Mouse (Mus musculus): Measurements from ENCODE around the gene Cfap126.

Gene Cfap126

DNA sequence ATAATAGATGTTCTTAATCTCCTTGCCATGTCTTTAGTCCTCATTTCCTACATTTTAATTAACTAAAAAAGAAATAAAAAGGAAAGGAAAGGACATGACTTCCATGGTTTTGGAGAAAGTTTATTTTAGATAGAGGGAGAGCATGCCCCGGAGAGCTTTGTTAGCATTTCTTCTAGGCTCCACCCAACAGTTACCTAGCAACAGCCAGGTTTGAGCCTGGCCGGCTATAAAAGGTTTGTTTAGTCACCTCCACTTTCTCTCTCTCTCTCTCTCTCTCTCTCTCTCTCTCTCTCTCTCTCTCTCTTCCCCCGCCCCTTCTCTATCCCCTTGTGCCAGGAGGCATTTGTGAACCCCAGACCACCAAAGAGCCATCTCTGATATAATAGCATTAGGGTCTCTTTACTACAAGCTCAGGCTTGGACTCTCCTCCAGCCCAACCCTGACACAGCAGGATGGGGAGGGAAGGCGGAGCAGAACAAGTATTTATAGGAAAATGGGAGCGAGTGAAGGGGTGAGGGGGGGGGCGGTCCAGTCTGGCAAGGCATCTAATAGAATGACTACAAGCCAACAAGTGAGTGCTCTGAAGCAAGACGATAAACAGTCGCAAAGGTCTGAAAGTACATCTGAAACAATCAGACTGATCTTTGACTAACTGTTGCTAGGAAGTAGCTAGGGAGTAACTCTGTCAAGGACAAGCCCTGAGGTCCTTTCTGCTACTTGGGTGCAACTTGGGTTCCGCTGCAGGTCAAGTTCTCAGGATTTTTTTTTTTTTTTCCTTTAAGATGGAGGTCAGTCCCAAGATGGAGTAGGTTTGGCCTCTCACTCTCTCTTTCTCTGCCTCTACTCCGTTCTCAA is 17.4 kb upstream of the Cfap126 start:
- DNase-seq (ENCODE audit: low spot score): no peak

DNA sequence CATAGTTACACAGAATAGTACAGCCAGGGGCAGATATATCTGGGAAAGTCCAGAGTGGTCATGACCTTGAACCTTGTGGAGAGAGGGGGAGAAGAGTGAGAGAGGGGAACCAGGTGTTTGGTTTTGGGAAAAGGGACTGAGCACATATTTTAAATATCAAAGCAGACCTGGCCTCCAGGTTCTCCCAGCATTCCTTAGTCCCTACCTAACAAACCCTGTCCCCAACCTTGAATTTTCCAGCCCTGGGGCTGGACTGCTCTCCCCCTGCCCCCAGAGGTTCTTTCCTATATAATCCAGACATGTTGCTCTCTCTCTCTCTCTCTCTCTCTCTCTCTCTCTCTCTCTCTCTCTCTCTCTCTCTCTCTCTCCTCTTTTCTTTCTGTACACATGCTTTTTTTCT is 16.6 kb upstream of the Cfap126 start:
- DNase-seq (ENCODE audit: low spot score): no peak

DNA sequence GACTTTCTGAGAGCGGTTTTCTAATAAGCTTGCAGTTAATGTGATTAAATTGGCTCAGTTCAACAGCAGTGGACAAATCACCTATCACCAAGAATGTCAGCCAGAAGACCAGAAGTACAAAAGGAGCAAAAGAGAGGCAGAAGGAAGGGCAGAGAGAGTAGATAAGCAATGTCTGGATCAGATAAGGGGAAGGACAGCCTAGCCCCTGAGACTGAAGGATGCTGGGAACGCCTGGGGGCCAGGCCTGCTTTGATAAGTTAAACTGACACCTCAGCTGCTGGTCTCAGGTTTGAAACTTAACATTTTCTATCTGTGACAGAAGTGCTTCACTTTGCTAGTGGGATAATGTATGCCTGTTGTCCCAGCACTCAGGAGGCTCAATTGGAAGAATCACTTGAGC is 16.1 kb upstream of the Cfap126 start:
- DNase-seq (ENCODE audit: low spot score): no peak

DNA sequence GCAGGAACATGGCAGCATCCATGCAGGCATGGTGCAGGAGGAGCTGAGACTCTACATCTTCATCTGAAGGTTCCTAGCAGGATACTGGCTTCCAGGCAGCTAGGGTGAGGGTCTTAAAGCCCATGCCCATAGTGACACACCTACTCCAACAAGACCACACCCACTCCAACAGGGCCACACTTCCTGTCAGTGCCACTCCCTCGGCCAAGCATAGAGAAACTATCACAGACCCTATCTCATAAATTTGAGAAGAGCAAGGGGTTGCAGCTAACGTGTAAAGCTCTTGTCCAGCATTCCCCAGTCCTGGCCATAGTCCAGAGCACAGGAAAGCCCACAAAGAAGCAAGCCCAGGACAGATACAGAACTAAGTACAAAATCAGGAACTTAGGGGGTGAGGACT is 12.7 kb upstream of the Cfap126 start:
- no peak for DNase-seq (ENCODE audit: low spot score)

DNA sequence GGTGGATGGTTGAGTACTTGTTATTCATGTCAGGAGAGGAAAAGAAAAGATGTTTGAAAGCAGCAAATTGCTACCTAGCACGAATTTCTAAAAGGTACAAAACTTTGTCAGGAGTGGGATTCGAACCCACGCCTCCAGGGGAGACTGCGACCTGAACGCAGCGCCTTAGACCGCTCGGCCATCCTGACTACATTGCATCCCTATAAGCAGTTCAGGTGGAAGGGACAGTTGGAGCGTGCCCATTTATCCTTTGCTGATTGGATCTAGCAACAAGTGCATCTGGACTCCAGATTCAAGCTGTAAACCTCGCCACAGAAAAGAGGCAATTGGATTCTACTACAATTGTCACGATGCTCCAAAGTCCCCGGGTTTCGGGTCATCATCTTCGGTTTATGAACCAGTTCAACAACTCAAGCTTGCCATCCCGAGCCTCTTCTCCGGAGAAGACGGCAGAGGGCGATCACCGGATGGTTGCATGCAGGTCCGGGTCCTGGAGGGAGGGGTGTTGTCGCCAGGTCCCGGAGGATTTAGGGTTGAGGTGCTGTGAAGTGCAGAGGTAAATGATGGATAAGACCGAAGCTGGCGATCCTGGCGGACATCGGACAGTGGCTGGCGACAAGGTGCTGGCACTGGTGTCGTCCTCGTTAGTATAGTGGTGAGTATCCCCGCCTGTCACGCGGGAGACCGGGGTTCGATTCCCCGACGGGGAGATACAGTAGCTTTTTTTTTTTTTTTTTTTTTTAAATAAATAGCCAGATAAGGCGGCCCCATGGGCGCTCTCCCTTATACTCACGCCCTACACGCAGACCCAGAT is 11.8 kb upstream of the Cfap126 start:
- DNase-seq (ENCODE audit: low spot score): peak; percentile 67

DNA sequence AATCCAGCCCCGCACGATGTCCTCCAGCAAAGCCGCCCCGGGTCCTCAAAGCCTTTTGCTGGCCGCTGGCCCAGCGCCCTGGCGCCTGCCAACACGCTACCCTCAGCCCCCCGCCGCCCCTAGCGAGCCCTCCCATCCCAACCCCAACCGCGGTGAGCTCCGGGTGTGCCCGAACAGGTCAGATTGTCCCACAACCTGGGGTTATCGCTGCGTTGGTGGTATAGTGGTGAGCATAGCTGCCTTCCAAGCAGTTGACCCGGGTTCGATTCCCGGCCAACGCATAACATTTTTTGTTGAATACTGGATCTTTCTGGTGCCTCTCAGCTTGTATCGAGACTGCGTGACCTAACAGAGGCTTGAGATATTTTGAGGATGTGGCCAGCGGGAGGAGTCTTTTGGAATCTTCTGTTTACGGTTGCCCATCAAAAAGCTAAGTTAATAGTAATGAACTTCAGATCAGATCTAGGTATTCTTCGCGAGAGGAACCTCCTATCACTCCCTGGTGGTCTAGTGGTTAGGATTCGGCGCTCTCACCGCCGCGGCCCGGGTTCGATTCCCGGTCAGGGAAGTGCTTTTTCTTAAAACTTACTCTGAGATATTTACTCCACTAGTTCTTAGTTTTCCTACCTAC is 11.1 kb upstream of the Cfap126 start:
- DNase-seq (ENCODE audit: low spot score): peak; percentile 47

DNA sequence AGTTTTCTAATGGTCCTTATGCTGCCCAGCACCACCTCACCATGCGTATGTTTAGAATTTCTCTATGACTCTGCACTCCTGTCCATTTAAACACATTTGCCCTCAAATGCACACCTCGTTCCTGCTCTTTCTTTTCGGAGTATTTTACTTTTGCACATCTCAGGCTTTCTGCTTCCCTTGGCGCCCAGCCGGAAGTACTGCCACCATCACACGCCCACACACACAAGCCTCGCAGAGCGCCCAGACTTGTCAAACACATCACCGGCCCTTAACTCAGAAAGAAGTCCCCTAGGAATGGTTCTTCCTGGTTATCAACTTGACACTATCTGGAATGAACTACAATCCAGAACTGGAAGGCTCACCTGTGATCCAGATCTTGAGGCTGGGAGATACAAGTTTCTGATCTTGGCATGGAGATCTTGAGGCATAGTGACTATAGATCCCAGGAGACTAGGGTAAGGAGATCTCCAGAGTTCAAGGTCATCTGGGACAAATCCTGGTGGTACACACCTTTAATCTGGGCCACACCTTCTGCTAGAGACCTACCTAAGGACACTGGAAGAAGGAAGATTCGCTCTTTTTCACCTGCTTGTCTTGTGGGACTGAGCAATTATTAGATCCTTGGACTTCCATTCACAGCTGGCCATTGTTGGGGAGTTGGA is 10.4 kb upstream of the Cfap126 start:
- DNase-seq (ENCODE audit: low spot score): no peak

DNA sequence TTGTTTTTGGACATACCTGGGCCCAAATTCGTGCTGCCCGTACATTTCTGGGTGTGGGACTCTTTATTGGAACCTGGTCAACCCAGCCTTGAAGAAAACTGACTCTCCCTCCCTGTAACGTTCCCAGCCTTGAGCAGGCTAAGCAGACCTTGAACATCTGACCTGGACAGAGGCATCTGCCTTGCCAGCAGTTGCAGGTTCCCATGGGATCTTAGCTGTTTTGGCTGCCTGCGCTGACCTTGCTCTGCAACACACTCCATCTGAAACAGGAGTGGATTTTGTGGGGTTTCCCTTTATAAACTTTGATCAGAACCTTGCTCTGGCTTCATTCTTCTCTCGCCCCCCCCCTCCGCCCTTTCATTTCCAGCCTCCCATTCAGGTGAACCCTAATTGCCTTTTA is 8.5 kb upstream of the Cfap126 start:
- DNase-seq (ENCODE audit: low spot score): no peak

DNA sequence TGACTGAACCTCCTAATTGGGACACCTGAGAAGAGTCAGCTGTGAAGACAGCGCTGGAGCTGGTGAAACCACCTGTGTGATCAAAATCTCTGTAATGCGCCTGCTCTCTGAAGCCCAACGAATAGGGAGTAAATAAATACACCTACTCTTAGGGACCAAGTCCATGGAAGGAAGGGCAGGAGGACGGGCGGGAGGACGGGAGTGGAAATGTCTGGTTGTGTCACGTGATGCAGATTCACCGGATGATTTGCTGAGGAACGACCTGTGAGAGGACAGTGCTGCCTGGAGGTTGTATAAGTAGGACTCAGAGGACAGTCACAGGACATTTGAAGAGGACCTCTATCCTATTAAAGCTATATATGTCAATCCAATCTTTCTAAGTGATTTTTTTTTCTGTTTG is 4.1 kb upstream of the Cfap126 start:
- DNase-seq (ENCODE audit: low spot score): no peak

DNA sequence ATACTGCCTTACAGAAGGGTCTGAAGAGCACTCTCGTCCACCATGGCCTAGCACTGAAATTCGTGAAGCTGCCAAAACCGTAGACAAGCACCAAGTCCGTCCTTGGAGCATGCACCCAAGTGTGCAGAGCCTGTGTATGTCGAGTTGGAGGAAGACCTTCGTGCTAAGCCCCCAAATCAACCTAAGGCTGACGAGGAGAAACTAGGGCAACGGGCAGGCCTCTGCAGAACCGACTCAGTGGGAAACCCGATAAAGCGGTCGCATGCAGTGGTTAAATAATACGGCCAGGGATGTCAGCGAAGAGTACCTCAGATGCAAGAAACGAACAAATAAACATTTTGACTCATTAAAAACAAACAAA is 3.1 kb upstream of the Cfap126 start:
- no peak for DNase-seq (ENCODE audit: low spot score)

DNA sequence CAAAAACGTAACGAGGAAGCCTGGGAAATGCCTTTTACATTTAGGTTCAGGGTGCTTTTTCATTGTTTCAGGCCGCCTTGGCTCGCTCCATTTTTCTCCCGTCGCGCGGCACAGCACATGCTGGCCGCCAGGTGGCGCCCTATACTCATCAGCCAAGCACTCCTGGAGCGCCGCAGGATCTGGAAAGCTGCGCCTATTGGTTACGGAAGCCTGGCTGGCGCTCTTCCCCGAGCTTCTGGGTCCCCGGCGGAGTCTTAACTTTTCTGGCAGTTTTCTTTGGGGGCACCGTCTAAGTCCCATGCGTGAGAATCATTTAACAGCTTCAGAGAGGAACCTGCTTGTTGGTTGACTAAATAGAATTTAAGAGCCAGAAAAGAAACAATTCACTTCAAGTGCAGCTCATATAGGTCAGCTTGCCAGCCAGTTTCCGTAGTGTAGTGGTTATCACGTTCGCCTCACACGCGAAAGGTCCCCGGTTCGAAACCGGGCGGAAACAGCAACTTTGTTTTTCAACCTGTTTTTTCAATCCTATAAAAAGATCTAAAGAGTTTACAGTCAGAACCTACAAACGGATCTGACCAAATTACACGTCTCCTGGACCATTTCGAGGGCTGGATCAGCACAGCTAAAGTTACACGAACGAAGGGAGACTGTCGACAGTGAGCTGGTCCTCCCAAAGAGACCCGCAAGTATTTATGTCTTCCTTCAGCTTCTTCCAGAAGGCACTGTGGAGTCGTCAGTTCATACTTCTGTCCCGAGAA is 2.5 kb upstream of the Cfap126 start:
- peak; percentile 67 for DNase-seq (ENCODE audit: low spot score)

DNA sequence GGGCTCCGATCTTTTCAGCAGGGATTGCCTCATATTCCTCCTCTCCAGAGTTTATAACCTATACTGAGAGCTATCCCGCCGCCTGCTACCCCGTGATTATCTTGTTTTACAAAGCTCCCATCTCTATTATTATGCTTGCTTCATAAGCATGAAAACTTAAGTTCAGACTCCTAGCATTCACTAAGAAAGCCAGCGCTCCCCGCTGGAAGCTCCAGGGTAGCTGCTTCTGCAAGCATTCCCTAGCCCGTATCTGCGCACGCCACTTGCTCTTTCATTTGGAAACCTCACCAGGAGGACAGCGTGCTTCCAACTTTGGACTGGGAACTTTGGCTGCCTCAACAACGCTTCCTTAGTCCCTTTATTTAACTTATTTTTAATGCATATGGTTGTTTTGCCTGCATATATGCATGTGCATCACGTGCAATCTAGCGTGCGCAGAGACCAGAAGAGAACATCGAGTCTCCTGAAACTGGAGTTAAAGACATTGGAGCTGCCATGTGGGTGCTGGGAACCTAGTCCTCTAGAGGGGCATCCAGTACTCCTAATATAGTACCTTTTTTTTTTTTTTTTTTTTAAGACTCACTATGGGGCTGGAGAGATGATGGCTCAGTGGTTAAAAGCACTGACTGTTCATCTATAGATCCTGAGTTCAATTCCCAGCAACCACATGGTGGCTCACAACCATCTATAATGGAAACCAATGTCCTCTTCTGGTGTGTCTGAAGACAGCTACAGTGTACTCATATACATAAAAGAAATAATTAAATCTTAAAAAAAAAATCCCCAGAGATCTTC is 1.7 kb upstream of the Cfap126 start:
- no peak for DNase-seq (ENCODE audit: low spot score)

DNA sequence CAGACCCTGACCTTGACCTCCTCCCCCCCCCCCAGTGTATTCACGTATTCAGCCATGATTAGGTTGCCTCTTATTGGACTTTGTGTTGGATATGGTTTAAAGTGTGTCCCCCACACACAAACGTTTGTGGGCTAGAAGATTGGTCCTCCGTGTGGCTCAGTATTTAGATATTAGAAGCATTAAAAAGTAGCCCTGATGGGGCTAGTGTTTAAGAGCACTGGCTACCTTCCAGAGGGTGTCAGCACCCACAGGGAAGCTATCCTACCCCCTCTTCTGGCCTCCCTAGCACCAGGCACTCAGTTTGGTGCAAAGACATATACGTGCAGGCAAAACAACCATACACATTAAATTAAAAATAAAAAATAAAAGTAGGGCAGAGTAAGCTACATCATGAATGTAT is 732 bp upstream of the Cfap126 start:
- DNase-seq (ENCODE audit: low spot score): no peak

DNA sequence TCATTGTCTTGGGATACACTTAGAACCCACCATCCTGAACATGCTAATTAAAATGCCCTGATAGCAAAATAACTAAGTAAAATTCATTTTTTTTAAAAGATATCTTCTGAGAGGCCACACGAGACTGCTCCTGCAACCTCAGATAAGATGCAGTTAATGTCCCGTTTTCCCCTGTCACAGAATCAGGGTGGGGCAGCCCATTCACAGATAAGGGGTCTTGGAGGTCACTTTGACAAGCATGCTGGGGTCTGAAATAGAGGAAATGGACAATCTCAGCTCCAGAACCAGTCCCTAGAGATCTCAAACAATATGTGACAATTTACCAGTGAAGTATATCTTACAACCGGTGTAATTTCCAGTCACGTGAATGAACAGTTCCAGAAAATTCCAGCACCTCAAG is 2.6 kb downstream of the Cfap126 start:
- no peak for DNase-seq (ENCODE audit: low spot score)

DNA sequence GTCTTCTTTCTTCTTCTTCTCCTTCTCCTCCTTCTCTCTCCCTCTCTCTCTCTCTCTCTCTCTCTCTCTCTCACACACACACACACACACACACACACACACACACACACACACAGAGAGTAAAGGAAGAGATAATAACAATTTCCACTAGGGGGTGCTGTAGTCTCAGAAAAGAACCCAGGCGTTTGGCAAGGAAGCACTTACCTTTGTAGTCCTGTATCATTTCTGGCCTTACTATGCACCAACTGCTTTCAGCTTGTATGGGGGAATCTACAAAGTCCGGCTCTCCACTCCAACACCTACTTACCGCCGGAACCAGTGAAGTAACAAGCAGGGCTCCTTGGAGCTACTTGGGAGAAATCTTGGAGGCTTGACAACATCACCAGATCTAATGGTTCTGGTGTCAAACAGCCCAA is 4.6 kb downstream of the Cfap126 start:
- no peak for DNase-seq (ENCODE audit: low spot score)

DNA sequence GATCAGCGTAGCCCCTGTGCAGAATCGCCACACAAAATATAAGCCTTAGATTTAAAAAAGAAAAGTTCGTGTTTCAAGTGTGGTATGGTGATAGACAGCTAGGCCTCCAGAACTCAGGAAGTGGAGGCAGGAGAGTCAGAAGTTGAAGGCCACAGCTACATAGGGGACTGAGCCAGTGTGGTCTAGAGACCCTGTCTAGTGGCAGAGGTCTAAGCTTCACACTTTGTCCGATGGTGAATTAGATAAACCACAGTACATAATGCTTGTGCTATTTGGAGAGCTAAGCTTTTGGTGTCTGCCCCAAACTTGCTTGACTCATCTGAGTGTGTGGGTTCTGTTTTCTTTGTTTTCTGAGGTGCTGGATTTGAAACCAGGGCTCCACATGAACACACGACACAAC is 5.3 kb downstream of the Cfap126 start:
- DNase-seq (ENCODE audit: low spot score): no peak

DNA sequence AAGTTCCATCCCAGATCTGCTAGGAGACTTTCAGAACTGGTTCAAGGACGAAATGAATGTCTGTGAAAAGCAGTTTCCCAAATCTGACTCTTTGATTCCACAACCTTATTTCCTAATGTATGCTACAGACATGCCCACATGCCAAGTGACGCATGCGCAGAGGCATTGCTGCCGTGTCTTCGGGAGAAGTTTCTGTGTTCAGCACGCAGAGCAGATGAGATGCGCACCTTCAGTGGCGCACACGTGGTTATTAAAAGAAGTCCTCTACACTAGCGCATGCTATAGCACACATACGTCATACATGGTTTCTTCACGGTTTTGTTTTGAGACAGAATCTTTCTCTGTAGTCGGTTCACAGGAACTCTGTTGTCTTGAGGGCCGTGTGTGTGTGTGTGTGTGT is 5.7 kb downstream of the Cfap126 start:
- DNase-seq (ENCODE audit: low spot score): no peak

DNA sequence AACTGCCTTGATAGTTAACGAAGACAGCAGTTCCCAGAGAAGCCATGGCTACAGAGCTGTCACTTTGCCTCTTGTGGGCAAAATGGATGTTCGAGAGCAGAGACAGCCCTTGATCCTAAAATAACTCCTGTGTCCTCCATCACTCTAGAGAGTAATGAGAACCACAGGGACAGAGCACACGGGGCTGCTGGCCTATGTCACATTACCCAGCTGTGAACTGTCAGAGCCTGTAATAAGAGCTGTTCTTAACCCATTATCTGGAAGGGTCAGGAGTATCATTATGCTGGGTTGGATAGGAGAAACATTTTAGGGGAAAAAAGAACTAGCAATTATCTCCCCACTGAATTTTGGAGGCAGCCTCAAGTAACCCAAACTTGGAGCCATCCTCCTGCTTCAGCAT is 7.2 kb downstream of the Cfap126 start:
- no peak for DNase-seq (ENCODE audit: low spot score)

DNA sequence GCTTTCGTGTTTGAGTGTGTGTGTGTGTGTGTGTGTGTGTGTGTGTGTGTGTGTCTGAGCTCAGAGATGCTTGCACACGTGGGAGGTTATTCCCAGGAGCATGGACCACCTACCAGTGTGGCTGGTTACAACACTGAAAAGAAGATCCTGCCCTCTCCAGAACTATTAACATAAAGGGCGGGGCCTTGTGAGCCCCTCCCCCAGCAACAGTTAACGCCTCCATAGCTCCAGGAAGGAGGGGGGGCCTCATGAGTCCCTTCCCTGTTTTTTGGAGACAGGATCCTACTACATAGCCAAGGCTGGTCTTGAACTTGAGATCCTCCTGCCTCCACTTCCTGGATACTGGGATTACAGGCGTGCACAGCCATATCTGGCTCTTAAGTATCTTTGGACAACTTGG is 8.1 kb downstream of the Cfap126 start:
- DNase-seq (ENCODE audit: low spot score): no peak

DNA sequence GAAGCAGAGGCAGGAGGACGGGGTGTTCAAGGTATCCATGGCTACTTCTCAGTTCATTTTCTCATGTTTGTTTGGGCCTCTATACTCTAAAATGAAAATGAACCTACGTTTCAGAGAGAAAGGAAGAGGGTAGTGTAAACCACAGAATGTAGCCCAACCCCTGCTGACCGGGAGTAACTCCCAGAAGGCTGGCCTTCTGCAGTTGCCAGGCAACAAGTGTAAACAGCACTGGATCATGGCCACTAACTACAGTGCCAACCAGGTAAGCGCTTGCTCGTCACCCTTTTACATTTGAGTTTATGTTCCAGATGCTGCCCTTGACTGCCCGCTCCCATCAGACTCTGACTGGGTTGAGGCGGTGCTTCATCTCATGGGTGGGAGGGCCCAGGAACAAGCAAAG is 9.2 kb downstream of the Cfap126 start:
- DNase-seq (ENCODE audit: low spot score): no peak

DNA sequence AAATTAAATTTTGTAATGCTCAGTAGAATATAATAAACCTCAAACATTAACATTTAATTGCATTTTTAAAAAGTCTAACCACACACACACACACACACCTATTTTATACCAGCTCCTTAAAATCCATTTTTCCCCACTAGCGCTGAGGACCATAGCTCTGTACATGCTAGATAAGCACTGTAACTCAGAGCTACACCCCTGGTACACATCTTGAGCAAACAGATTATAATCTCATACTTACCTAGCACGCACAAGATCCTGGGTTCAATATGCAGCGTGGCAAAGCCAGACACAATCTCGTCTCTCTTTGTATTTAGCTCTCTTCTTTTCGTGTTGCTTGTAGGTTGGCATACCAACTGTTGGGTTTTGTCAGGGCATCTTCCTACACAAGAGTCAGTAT is 10.7 kb downstream of the Cfap126 start:
- no peak for DNase-seq (ENCODE audit: low spot score)
